Mouse (Mus musculus) ES-E14 (cell line): ENCODE results near the gene A430005L14Rik. TPM values are rescaled to one million over a fixed set of nuclear protein-coding genes. Genes with fewer than 3 reads are reported as not detected.

Experiments
- DNase-seq: peaks from one replicate; pipeline ENCODE4 v3.0.0-alpha.2; 2013; ENCODE audit warnings: low read depth, low spot score
- H3K27ac ChIP-seq: 2 replicates; pipeline ENCODE4 v1.5.1; 2012; ENCODE audit warnings: low read depth, mild to moderate bottlenecking, low read length, moderate library complexity, mixed read lengths; ENCODE audit not compliant: poor library complexity, insufficient read depth, severe bottlenecking
- H3K36me3 ChIP-seq: 2 replicates; pipeline ENCODE4 v1.6.1; 2012; ENCODE audit warnings: mild to moderate bottlenecking, low read length, moderate library complexity, mixed read lengths; ENCODE audit not compliant: control insufficient read depth, poor library complexity, insufficient read depth, severe bottlenecking
- H3K4me1 ChIP-seq, 2 experiments: fragments of 150-350 bp in 1 of 2; sonication (generic) in 1 of 2; 2 replicates each; pipeline ENCODE4 v1.6.1; 2012; ENCODE audit warnings: low read length in 2 of 2, mild to moderate bottlenecking in 1 of 2, mixed read lengths in 1 of 2; ENCODE audit not compliant: control insufficient read depth in 2 of 2, insufficient read depth in 2 of 2, poor library complexity in 1 of 2
- H3K4me3 ChIP-seq, 2 experiments: fragments of 150-350 bp in 1 of 2; sonication (generic) in 1 of 2; 2 replicates each; pipeline ENCODE4 v1.5.1; 2012; ENCODE audit warnings: low read length in 2 of 2, low read depth in 1 of 2, mild to moderate bottlenecking in 1 of 2, mixed read lengths in 1 of 2; ENCODE audit not compliant: insufficient read depth in 1 of 2, poor library complexity in 1 of 2, severe bottlenecking in 1 of 2
- H3K9ac ChIP-seq: 2 replicates; pipeline ENCODE4 v1.6.1; 2012; ENCODE audit warnings: low read depth, mild to moderate bottlenecking, low read length, mixed read lengths; ENCODE audit not compliant: poor library complexity, insufficient read depth, severe bottlenecking
- H3K9me3 ChIP-seq: fragments of 150-350 bp; sonication (generic); 2 replicates; pipeline ENCODE4 v1.6.1; 2012; ENCODE audit warnings: low read depth, mild to moderate bottlenecking, low read length; ENCODE audit not compliant: control insufficient read depth, insufficient read depth
- CHD2 ChIP-seq: IDR thresholded peaks from 2 replicates; pipeline ENCODE4 v1.6.1; 2014; ENCODE audit warnings: mild to moderate bottlenecking, low read depth, low read length, inconsistent platforms
- HCFC1 ChIP-seq: IDR thresholded peaks from 2 replicates; pipeline ENCODE4 v1.6.1; 2012; ENCODE audit warnings: low read length, inconsistent platforms, borderline replicate concordance; ENCODE audit not compliant: insufficient read depth
- MAFK ChIP-seq: IDR thresholded peaks from 2 replicates; pipeline ENCODE4 v1.6.1; 2014; ENCODE audit warnings: mild to moderate bottlenecking, low read depth, low read length, inconsistent platforms; ENCODE audit not compliant: insufficient read depth
- ZC3H11A ChIP-seq: IDR thresholded peaks from 2 replicates; pipeline ENCODE4 v1.6.1; 2012; ENCODE audit warnings: low read depth, mild to moderate bottlenecking, inconsistent platforms, low read length, borderline replicate concordance
- ZNF384 ChIP-seq: IDR thresholded peaks from 2 replicates; pipeline ENCODE4 v1.6.1; 2012; ENCODE audit warnings: low read depth, low read length, inconsistent platforms
- in situ Hi-C, 2 experiments: fragments of 600-800 bp; cut with MboI; formaldehyde crosslinking; loops; one replicate each; pipeline ENCODE4 v1.15.1; 2025; ENCODE audit warnings: low sequenced_read_pairs in 2 of 2, inconsistent platforms in 1 of 2; ENCODE audit not compliant: unreplicated experiment in 2 of 2
- total RNA-seq: library from RNA; depleted of rRNA; stranded (reverse); fragments of 300-350 nt; gene quantifications from 2 replicates; pipeline ENCODE4 v1.2.3, GENCODE M21; 2012

A430005L14Rik gene
- total RNA-seq, 1 experiment: 71.4 TPM

- Histone ChIP-seq H3K9me3 (no peaks in the 10 kb centered on the region), H3K9ac (0 out of 2 replicates have a peak overlapping the region, but pooled peaks have one; percentile 3), H3K36me3 (peaks cover 7% of the 10 kb centered on the region), H3K27ac (no peak overlapping the region), H3K4me3 (peak overlapping the region; percentile 80 to 97; a peak in 3 of 4 replicates), H3K4me1 (no peaks in the 10 kb centered on the region)
- in situ Hi-C loops: no loop called here
- no peak for DNase-seq
- TF ChIP-seq HCFC1 (no peak), ZC3H11A (no peak), MAFK (no peak)
Observed at GRCm38 (mm10) chr4:153975768-153976167, 18.7 kb downstream of the A430005L14Rik start.

- Histone ChIP-seq H3K4me1 (no peaks in the 10 kb centered on the region), H3K4me3 (no peak overlapping the region), H3K9ac (no peak overlapping the region), H3K9me3 (no peaks in the 10 kb centered on the region), H3K27ac (no peak overlapping the region), H3K36me3 (peaks cover 18% of the 10 kb centered on the region)
- no peak for DNase-seq
- TF ChIP-seq MAFK: no peak
- no peak for TF ChIP-seq HCFC1
- TF ChIP-seq ZNF384: no peak
- no peak for TF ChIP-seq CHD2
- no peak for TF ChIP-seq ZC3H11A
- in situ Hi-C loops: no loop called here
Observed at GRCm38 (mm10) chr4:153979243-153979642, 22.2 kb downstream of the A430005L14Rik start.

GRCm38 (mm10) chr4:153980470-153980869 is 23.4 kb downstream of the A430005L14Rik start:
- TF ChIP-seq HCFC1 (no peak), CHD2 (no peak), ZC3H11A (no peak), MAFK (no peak), ZNF384 (no peak)
- in situ Hi-C loops: no loop called here
- Histone ChIP-seq H3K27ac (no peak overlapping the region), H3K9ac (no peak overlapping the region), H3K4me1 (no peaks in the 10 kb centered on the region), H3K9me3 (no peaks in the 10 kb centered on the region), H3K36me3 (peaks cover 28% of the 10 kb centered on the region), H3K4me3 (no peak overlapping the region)
- no peak for DNase-seq

- in situ Hi-C loops: no loop called here
- peak overlapping the region; percentile 27; the same call in 1 of the 2 replicates for H3K9ac ChIP-seq
- no peak overlapping the region for H3K27ac ChIP-seq
- no peak for DNase-seq
- peaks cover 33% of the 10 kb centered on the region; the same call in 1 of the 2 replicates for H3K36me3 ChIP-seq
- H3K4me3 ChIP-seq: no peak overlapping the region
- no peak for TF ChIP-seq ZC3H11A
- no peak for TF ChIP-seq CHD2
- no peak for TF ChIP-seq MAFK
- no peak for TF ChIP-seq HCFC1
- TF ChIP-seq ZNF384: no peak
- peaks cover 0 to 6% of the 10 kb centered on the region in 2 experiments; a peak in 1 of 4 replicates for H3K4me1 ChIP-seq
- no peaks in the 10 kb centered on the region for H3K9me3 ChIP-seq
Observed at GRCm38 (mm10) chr4:153992715-153993114, 35.7 kb downstream of the A430005L14Rik start.

- Histone ChIP-seq H3K36me3 (peaks cover 28% of the 10 kb centered on the region; the same call in 1 of the 2 replicates), H3K27ac (peak overlapping the region; percentile 52; the same call in 1 of the 2 replicates), H3K9ac (peak overlapping the region; percentile 27; the same call in 1 of the 2 replicates), H3K4me3 (no peak overlapping the region), H3K4me1 (peaks cover 0 to 6% of the 10 kb centered on the region in 2 experiments; a peak in 1 of 4 replicates), H3K9me3 (no peaks in the 10 kb centered on the region)
- TF ChIP-seq MAFK: peak; percentile 56
- no peak for TF ChIP-seq CHD2
- no peak for DNase-seq
- in situ Hi-C loops: no loop called here
Observed at GRCm38 (mm10) chr4:153993505-153993904, 36.5 kb downstream of the A430005L14Rik start.
